In genomic region chr11:88825909-88826308, GRCm38 (mm10) we compare ENCODE assay signal across 11 mouse cellular contexts. TPM values are rescaled to one million over a fixed set of nuclear protein-coding genes. Genes with fewer than 3 reads are reported as not detected.
A peak's percentile ranks its signal among the peaks of the same experiment; 100 is the strongest.
DNase-seq lines count a peak whose midpoint lies in the region; ATAC-seq lines count a peak whose summit lies in the region.
"Had no signal": no experiment of that assay in that cellular context is flagged by ENCODE, and none has a peak within 500 bp of the region (broad histone marks: within the 10 kb centered on the region; RNA-seq: fewer than 3 reads in every experiment).

No protein-coding gene starts in this region.

- no peak for ATAC-seq in megakaryocyte, adult 5-6 weeks (ENCODE audit: poor library complexity, severe bottlenecking)

- peak; percentile 34 for DNase-seq in embryo, embryonic 10 days (ENCODE audit: low spot score)
- no peak for DNase-seq in embryo, embryonic 9.5 days (ENCODE audit: extremely low spot score)
- DNase-seq in kidney, postnatal 4 days: peak; percentile 45 to 56
- DNase-seq in kidney, adult 9 months: no peak
- DNase-seq in right cerebral cortex, postnatal 10 days (ENCODE audit: low spot score in 2 of 2): peak; percentile 67 to 68
- DNase-seq in right cerebral cortex, adult 2 months (ENCODE audit: low spot score in 2 of 2): no peak
- no peak for DNase-seq in layer of hippocampus, postnatal 14 days (ENCODE audit: low spot score in 2 of 2)
- DNase-seq: adrenal gland, postnatal 36 days; liver; thymus, postnatal 14 days had no signal

RNA-seq across cellular contexts. Expression of gene Akap1, which starts 38.5 kb away (rescaled TPM):
- total RNA-seq in megakaryocyte, adult 5-6 weeks (2015): 1.8 and 2.1 TPM in 2 replicates
- total RNA-seq in megakaryocyte, adult 5-6 weeks (2017): 2.3 and 6.6 TPM in 2 replicates
- total RNA-seq in layer of hippocampus, postnatal 14 days (2021): 10 to 100 TPM; 38.9 to 39.8 TPM

Comparison
In these comparisons a context has a peak if more than half of its experiments do, and no peak if none do; other contexts are left out.
1. DNase-seq: peak in embryo, embryonic 10 days (single experiment), kidney, postnatal 4 days (2 of 2) and right cerebral cortex, postnatal 10 days (2 of 2); none in embryo, embryonic 9.5 days (single experiment), kidney, adult 9 months (single experiment), right cerebral cortex, adult 2 months (0 of 2) and layer of hippocampus, postnatal 14 days (0 of 2).
2. RNA of gene Akap1, which starts 38.5 kb away (total RNA-seq): 38.9 to 39.8 TPM in layer of hippocampus, postnatal 14 days; 1.8 to 6.6 TPM in megakaryocyte, adult 5-6 weeks; every median in the first group is over 4 times any median in the second.